Comparison of ENCODE assay signal across 8 mouse cellular contexts in genomic region chr1:90203783-90204690, GRCm38 (mm10). TPM values are rescaled to one million over a fixed set of nuclear protein-coding genes. Genes with fewer than 3 reads are reported as not detected.
A peak's percentile ranks its signal among the peaks of the same experiment; 100 is the strongest.
DNase-seq lines count a peak whose midpoint lies in the region; ATAC-seq and TF ChIP-seq lines count a peak whose summit lies in the region.

Gene Ackr3, plus strand, starts transcription at chr1:90203980.

- H3K4me3 ChIP-seq in embryonic facial prominence, embryonic 14.5 days (ENCODE audit: low read depth, low read length) = peak within 1 kb of the TSS; percentile 62
- peak within 1 kb of the TSS; percentile 67 for H3K4me3 ChIP-seq in midbrain, embryonic 11.5 days (ENCODE audit: low read depth, low read length)
- H3K4me3 ChIP-seq in spleen, adult 2 months (ENCODE audit: extremely low read depth, insufficient read depth, insufficient read length) = peak within 1 kb of the TSS; percentile 43

- intact Hi-C loops in left cerebral cortex, postnatal 4 days (cut with DNase I) = loop anchor here (2.0 kb wide), 1 partner anchor 385 kb away; no protein-coding TSS in a partner anchor

- peak; percentile 88 for ATAC-seq in embryonic facial prominence, embryonic 14.5 days (ENCODE audit: low read depth)
- peak; percentile 75 for ATAC-seq in midbrain, embryonic 11.5 days (ENCODE audit: low FRiP score)

- TF ChIP-seq CTCF in spleen, adult 2 months (IDR thresholded peaks at IDR 0.05; ENCODE audit: extremely low read depth, insufficient read depth, insufficient read length, insufficient replicate concordance) = peak; percentile 45; the same call in 1 of the 2 replicates

- 2% methylated on average over 19 of the region's 19 CpGs for WGBS in embryonic facial prominence, embryonic 14.5 days
- 2% methylated on average over 19 of the region's 19 CpGs for WGBS in midbrain, embryonic 11.5 days
- WGBS in spleen, adult 2 months = 2% methylated on average over 19 of the region's 19 CpGs

- H3K36me3 ChIP-seq in embryonic facial prominence, embryonic 14.5 days (ENCODE audit: control insufficient read depth, insufficient read depth, low read length) = no peaks in the 10 kb centered on the region
- H3K36me3 ChIP-seq in midbrain, embryonic 11.5 days (ENCODE audit: control insufficient read depth, insufficient read depth, low read length) = no peaks in the 10 kb centered on the region
- no peaks in the 10 kb centered on the region for H3K36me3 ChIP-seq in spleen, adult 2 months (ENCODE audit: control insufficient read depth, insufficient read depth, low read length)

- no peaks in the 10 kb centered on the region for H3K9me3 ChIP-seq in embryonic facial prominence, embryonic 14.5 days (ENCODE audit: control insufficient read depth, low read length)
- H3K9me3 ChIP-seq in midbrain, embryonic 11.5 days (ENCODE audit: control insufficient read depth, low read length) = no peaks in the 10 kb centered on the region

- H3K9ac ChIP-seq in embryonic facial prominence, embryonic 14.5 days (ENCODE audit: low read depth, low read length) = peak within 1 kb of the TSS; percentile 83
- peak within 1 kb of the TSS; percentile 86 for H3K9ac ChIP-seq in midbrain, embryonic 11.5 days (ENCODE audit: low read length)

- peak within 1 kb of the TSS; percentile 88 for H3K27ac ChIP-seq in embryonic facial prominence, embryonic 14.5 days (replicated peaks; ENCODE audit: low read depth, low read length)
- peak within 1 kb of the TSS; percentile 90 for H3K27ac ChIP-seq in midbrain, embryonic 11.5 days (ENCODE audit: low read depth, low read length)
- peak within 1 kb of the TSS; percentile 8; the same call in 1 of the 2 replicates for H3K27ac ChIP-seq in spleen, adult 2 months (ENCODE audit: insufficient read depth, low read length)

- TF ChIP-seq POLR2A in spleen, adult 2 months (IDR thresholded peaks at IDR 0.05; ENCODE audit: low read depth, low read length) = peak; percentile 42; the same call in 1 of the 2 replicates

- no peaks in the 10 kb centered on the region for H3K27me3 ChIP-seq in embryonic facial prominence, embryonic 14.5 days (replicated peaks; ENCODE audit: control insufficient read depth, insufficient read depth, low read length)
- H3K27me3 ChIP-seq in midbrain, embryonic 11.5 days (ENCODE audit: control insufficient read depth, insufficient read depth, low read length) = no peaks in the 10 kb centered on the region
- H3K27me3 ChIP-seq in spleen, adult 2 months (ENCODE audit: control insufficient read depth, insufficient read depth, low read length) = no peaks in the 10 kb centered on the region

- H3K4me2 ChIP-seq in embryonic facial prominence, embryonic 14.5 days (ENCODE audit: low read depth, low read length) = peak within 1 kb of the TSS; percentile 62
- peak within 1 kb of the TSS; percentile 68 for H3K4me2 ChIP-seq in midbrain, embryonic 11.5 days

- DNase-seq in adrenal gland, postnatal 36 days = peak; percentile 85 to 86
- DNase-seq in embryonic facial prominence, embryonic 14.5 days (ENCODE audit: low spot score) = peak; percentile 96
- peak; percentile 93 for DNase-seq in heart, adult 18-20 months
- peak; percentile 87 for DNase-seq in kidney, adult 18-20 months
- DNase-seq in left cerebral cortex, postnatal 4 days = peak; percentile 82
- peak; percentile 98 for DNase-seq in midbrain, embryonic 11.5 days (ENCODE audit: low spot score, missing footprints)
- DNase-seq in spleen, adult 2 months (ENCODE audit: low read depth in 1 of 2, low spot score in 2 of 2) = peak; percentile 33 to 62
- DNase-seq in c-Kit-positive CD71-positive TER-119-positive erythroid progenitor cells, embryonic 14.5 days (ENCODE audit: low spot score) = no peak

- peaks cover 50% of the 10 kb centered on the region for H3K4me1 ChIP-seq in embryonic facial prominence, embryonic 14.5 days (ENCODE audit: control insufficient read depth, insufficient read depth, low read length)
- H3K4me1 ChIP-seq in midbrain, embryonic 11.5 days (ENCODE audit: control insufficient read depth, insufficient read depth, low read length) = peaks cover 52% of the 10 kb centered on the region
- H3K4me1 ChIP-seq in spleen, adult 2 months (ENCODE audit: control insufficient read depth, insufficient read depth, insufficient read length) = no peaks in the 10 kb centered on the region

RNA-seq across cellular contexts. Expression of gene Ackr3, which starts in this region (rescaled TPM):
- total RNA-seq in adrenal gland, postnatal 36 days (2021) = 100 to 1,000 TPM; 131 to 146 TPM
- 27.0 and 32.2 TPM in 2 replicates for polyA plus RNA-seq in embryonic facial prominence, embryonic 14.5 days (2014; fragmentation: Nextera tagmentation; extraction: Ambion mirVana)
- 10 to 100 TPM; 49.2 to 52.5 TPM for total RNA-seq in heart, adult 18-20 months (2021)
- 1 to 10 TPM; 7.3 to 9.0 TPM for total RNA-seq in left cerebral cortex, postnatal 4 days (2021)
- polyA plus RNA-seq in midbrain, embryonic 11.5 days (2014; fragmentation: Nextera tagmentation; extraction: Ambion mirVana) = 28.4 and 29.4 TPM in 2 replicates
- polyA plus RNA-seq in spleen, adult 2 months (2012; rRNA removed) = 84.8 and 119 TPM in 2 replicates

Comparison
In these comparisons a context has a peak if more than half of its experiments do, and no peak if none do; other contexts are left out.
1. RNA of gene Ackr3 (total RNA-seq): 131 to 146 TPM in adrenal gland, postnatal 36 days and 49.2 to 52.5 TPM in heart, adult 18-20 months; 7.3 to 9.0 TPM in left cerebral cortex, postnatal 4 days; every median in the first group is over 4 times any median in the second.
2. H3K27ac ChIP-seq: peak in every context shown above with its lines; median percentile 90 in midbrain, embryonic 11.5 days; 88 in embryonic facial prominence, embryonic 14.5 days; 8 in spleen, adult 2 months.
3. Peak in every context shown above with its lines, with median percentiles within 50 percentile points of each other: H3K4me3 ChIP-seq.